Mouse (Mus musculus): ENCODE measurements around the gene Ints1.
A peak's percentile ranks its signal among the peaks of the same experiment; 100 is the strongest.

Gene Ints1

GRCm38 (mm10) chr5:139775216-139775926 lies at the start of gene Ints1:
Gene Ints1, minus strand, starts transcription at chr5:139775674.
- ATAC-seq (ENCODE audit: insufficient number of reproducible peaks, low FRiP score, low TSS enrichment) = peak; percentile 86

GRCm38 (mm10) chr5:139824531-139824930 lies 49.1 kb upstream of the Ints1 start:
- ATAC-seq (ENCODE audit: insufficient number of reproducible peaks, low FRiP score, low TSS enrichment) = no peak

- no peak for ATAC-seq (ENCODE audit: insufficient number of reproducible peaks, low FRiP score, low TSS enrichment)
These were observed 46.3 kb upstream of the Ints1 start for GRCm38 (mm10) chr5:139821466-139822459.

- ATAC-seq (ENCODE audit: insufficient number of reproducible peaks, low FRiP score, low TSS enrichment) = no peak
These were observed 44.2 kb upstream of the Ints1 start, which contains the start of gene Tmem184a for GRCm38 (mm10) chr5:139819538-139820181. Gene Tmem184a, minus strand, starts transcription at chr5:139819917.

- no peak for ATAC-seq (ENCODE audit: insufficient number of reproducible peaks, low FRiP score, low TSS enrichment)
These were observed 43.3 kb upstream of the Ints1 start for GRCm38 (mm10) chr5:139818801-139819200.

GRCm38 (mm10) chr5:139818056-139818455 lies 42.6 kb upstream of the Ints1 start:
- ATAC-seq (ENCODE audit: insufficient number of reproducible peaks, low FRiP score, low TSS enrichment) = no peak

GRCm38 (mm10) chr5:139817292-139817691 lies 41.8 kb upstream of the Ints1 start:
- ATAC-seq (ENCODE audit: insufficient number of reproducible peaks, low FRiP score, low TSS enrichment) = no peak

GRCm38 (mm10) chr5:139816445-139816844 lies 41.0 kb upstream of the Ints1 start:
- ATAC-seq (ENCODE audit: insufficient number of reproducible peaks, low FRiP score, low TSS enrichment) = no peak

GRCm38 (mm10) chr5:139815964-139816363 lies 40.5 kb upstream of the Ints1 start:
- ATAC-seq (ENCODE audit: insufficient number of reproducible peaks, low FRiP score, low TSS enrichment) = no peak

- no peak for ATAC-seq (ENCODE audit: insufficient number of reproducible peaks, low FRiP score, low TSS enrichment)
These were observed 38.5 kb upstream of the Ints1 start for GRCm38 (mm10) chr5:139813963-139814381.

- no peak for ATAC-seq (ENCODE audit: insufficient number of reproducible peaks, low FRiP score, low TSS enrichment)
These were observed 37.6 kb upstream of the Ints1 start for GRCm38 (mm10) chr5:139813126-139813490.

GRCm38 (mm10) chr5:139812398-139813125 lies 37.1 kb upstream of the Ints1 start:
- no peak for ATAC-seq (ENCODE audit: insufficient number of reproducible peaks, low FRiP score, low TSS enrichment)

GRCm38 (mm10) chr5:139811677-139812397 lies 36.4 kb upstream of the Ints1 start:
- no peak for ATAC-seq (ENCODE audit: insufficient number of reproducible peaks, low FRiP score, low TSS enrichment)

- ATAC-seq (ENCODE audit: insufficient number of reproducible peaks, low FRiP score, low TSS enrichment) = no peak
These were observed 33.9 kb upstream of the Ints1 start for GRCm38 (mm10) chr5:139809397-139809796.

- ATAC-seq (ENCODE audit: insufficient number of reproducible peaks, low FRiP score, low TSS enrichment) = no peak
These were observed 30.4 kb upstream of the Ints1 start for GRCm38 (mm10) chr5:139805924-139806323.

- no peak for ATAC-seq (ENCODE audit: insufficient number of reproducible peaks, low FRiP score, low TSS enrichment)
These were observed 29.2 kb upstream of the Ints1 start for GRCm38 (mm10) chr5:139804573-139805111.

GRCm38 (mm10) chr5:139804107-139804551 lies 28.7 kb upstream of the Ints1 start:
- no peak for ATAC-seq (ENCODE audit: insufficient number of reproducible peaks, low FRiP score, low TSS enrichment)

- ATAC-seq (ENCODE audit: insufficient number of reproducible peaks, low FRiP score, low TSS enrichment) = no peak
These were observed 28.2 kb upstream of the Ints1 start for GRCm38 (mm10) chr5:139803601-139804102.

- no peak for ATAC-seq (ENCODE audit: insufficient number of reproducible peaks, low FRiP score, low TSS enrichment)
These were observed 27.7 kb upstream of the Ints1 start for GRCm38 (mm10) chr5:139803165-139803564.
